Mouse (Mus musculus) hindbrain, embryonic 12.5 days (tissue): ENCODE data around the gene Gm4787. TPM values are rescaled to one million over a fixed set of nuclear protein-coding genes. Genes with fewer than 3 reads are reported as not detected.
"Not testable (repeated sequence)": the region's sequence is repeated elsewhere in the genome, so short reads cannot be mapped to it uniquely, and the experiment has no call there.

Source experiments
- ATAC-seq: fragments of 200-750 bp; cut with Nextera tagmentation; 2 replicates; pipeline ENCODE4 v1.8.0; 2017; ENCODE audit warnings: moderate TSS enrichment; ENCODE audit not compliant: low FRiP score
- H3K27ac ChIP-seq: fragments of 300-500 bp; sonication (generic); 2 replicates; pipeline ENCODE4 v1.5.1; 2016; ENCODE audit warnings: mild to moderate bottlenecking
- H3K27me3 ChIP-seq: fragments of 300-500 bp; sonication (generic); 2 replicates; pipeline ENCODE4 v1.6.1; 2016; ENCODE audit warnings: mild to moderate bottlenecking
- H3K36me3 ChIP-seq: fragments of 300-500 bp; sonication (generic); 2 replicates; pipeline ENCODE4 v1.6.1; 2016; ENCODE audit warnings: mild to moderate bottlenecking
- H3K4me1 ChIP-seq: fragments of 300-500 bp; sonication (generic); 2 replicates; pipeline ENCODE4 v1.6.1; 2016
- H3K4me2 ChIP-seq: fragments of 300-500 bp; sonication (generic); replicated peaks from 2 replicates; pipeline ENCODE4 v1.6.1; 2016; ENCODE audit warnings: mild to moderate bottlenecking
- H3K4me3 ChIP-seq: fragments of 300-500 bp; sonication (generic); 2 replicates; pipeline ENCODE4 v1.5.1; 2016; ENCODE audit warnings: mild to moderate bottlenecking
- H3K9ac ChIP-seq: fragments of 300-500 bp; sonication (generic); 2 replicates; pipeline ENCODE4 v1.6.1; 2016; ENCODE audit warnings: mild to moderate bottlenecking, moderate library complexity
- H3K9me3 ChIP-seq: fragments of 300-500 bp; sonication (generic); replicated peaks from 2 replicates; pipeline ENCODE4 v1.6.1; 2016; ENCODE audit warnings: mild to moderate bottlenecking
- WGBS: fragments of 180-500 bp; shearing (Covaris S2); methylation state at CpG from one replicate; pipeline ENCODE4 v1.1.7; 2016; 5-methylcytosine and 5-hydroxymethylcytosine counted together
- polyA plus RNA-seq: library from polyadenylated mRNA; unstranded; fragments of >200 nt; fragmentation: Nextera tagmentation; extraction: Ambion mirVana; gene quantifications from 2 replicates; pipeline ENCODE4 v1.2.1, GENCODE M21; 2016

Gene Gm4787
- 0.26 and 0.35 TPM in 2 replicates for polyA plus RNA-seq

DNA sequence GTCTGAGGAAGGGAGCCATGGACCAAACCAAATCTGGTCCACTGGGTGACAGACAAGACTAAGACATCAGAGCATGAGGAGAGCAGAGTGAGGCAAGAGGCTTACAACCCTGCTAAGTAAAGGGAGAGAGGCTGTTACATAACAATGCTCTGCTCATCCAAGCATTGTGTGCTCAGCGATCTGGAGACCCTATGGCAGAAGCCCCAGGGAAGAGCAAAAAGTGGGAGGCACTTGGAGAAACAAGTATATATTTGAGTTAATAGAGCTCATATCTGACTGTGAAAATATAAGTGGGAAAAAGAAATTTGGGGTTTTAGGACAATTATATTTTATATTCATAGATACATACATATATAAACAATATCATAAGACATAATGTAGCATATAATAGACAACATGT lies at the start of gene Gm4787:
Gene Gm4787 (minus strand): TSS at position 101 of the 400 bp plus-strand sequence.
- H3K4me2 ChIP-seq, H3K36me3 ChIP-seq, H3K4me1 ChIP-seq, H3K9ac ChIP-seq, H3K27me3 ChIP-seq, H3K27ac ChIP-seq, H3K9me3 ChIP-seq, ATAC-seq, H3K4me3 ChIP-seq: not testable (repeated sequence)
- WGBS: 60% methylated on average over 1 of the region's 1 CpGs

DNA sequence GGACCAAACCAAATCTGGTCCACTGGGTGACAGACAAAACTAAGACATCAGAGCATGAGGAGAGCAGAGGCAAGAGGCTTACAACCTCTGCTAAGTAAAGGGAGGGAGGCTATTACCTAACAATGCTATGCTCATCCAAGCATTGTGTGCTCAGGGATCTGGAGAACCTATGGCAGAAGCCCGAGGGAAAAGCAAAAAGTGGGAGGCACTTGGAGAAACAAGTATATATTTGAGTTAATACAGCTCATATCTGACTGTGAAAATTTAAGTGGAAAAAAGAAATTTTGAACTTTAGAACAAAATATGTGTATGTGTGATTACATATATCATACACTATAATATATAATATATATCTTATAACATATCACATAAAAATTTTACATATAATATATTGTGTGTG lies 42.6 kb upstream of the Gm4787 start, which contains the start of gene Adam4:
Gene Adam4 (minus strand): TSS at position 101 of the 400 bp plus-strand sequence.
- Histone ChIP-seq H3K4me3 (no peak within 1 kb of the TSS), H3K27me3 (no peaks in the 10 kb centered on the region), H3K36me3 (peaks cover 9% of the 10 kb centered on the region), H3K4me1 (no peaks in the 10 kb centered on the region), H3K4me2 (no peak within 1 kb of the TSS), H3K27ac (no peak within 1 kb of the TSS), H3K9me3 (peaks cover 12% of the 10 kb centered on the region), H3K9ac (no peak within 1 kb of the TSS)
- 93% methylated on average over 1 of the region's 1 CpGs for WGBS
- no peak for ATAC-seq

DNA sequence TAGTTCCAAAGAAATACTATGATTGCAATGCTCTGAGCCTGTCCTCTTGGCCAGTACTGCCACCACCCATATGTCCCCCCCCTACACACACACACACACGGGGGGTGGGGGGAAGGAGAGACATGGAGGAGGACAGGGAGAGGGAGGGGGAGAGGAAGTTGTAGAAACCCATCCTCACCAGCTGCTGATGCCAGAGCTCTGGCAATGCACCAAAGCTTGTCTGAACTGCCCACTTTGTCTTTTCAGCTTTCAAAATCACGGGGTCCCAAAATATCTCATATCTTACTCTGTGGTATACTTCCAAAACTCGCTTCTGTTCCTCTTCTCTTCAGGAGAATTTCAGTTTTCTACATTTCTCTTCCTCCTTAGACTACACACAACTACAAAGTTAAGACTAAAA lies 33.9 kb upstream of the Gm4787 start:
- H3K4me1 ChIP-seq: no peaks in the 10 kb centered on the region
- WGBS: 86% methylated on average over 3 of the region's 3 CpGs
- H3K4me3 ChIP-seq: no peak overlapping the region
- no peaks in the 10 kb centered on the region for H3K36me3 ChIP-seq
- H3K4me2 ChIP-seq: no peak overlapping the region
- H3K9me3 ChIP-seq: no peaks in the 10 kb centered on the region
- no peaks in the 10 kb centered on the region for H3K27me3 ChIP-seq
- ATAC-seq: no peak
- H3K9ac ChIP-seq: no peak overlapping the region
- H3K27ac ChIP-seq: no peak overlapping the region

DNA sequence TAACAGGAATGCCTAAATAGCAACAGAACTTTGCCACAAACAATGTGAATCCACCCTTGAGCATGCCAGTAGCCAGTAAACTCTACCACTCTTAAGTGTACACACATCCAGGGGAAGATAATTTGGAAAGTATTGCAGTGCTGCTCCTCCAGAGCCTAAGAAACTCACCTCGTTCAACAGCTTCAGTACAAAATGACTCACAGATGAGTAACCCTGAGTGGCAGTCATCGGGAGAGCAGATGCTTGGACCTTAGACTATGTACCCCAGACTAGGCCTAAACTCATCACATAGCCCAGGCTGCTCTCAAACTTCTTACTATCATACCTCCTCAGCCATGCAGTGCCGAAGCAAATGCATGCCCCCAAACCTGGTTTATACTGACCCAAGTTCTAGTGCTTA lies 29.7 kb upstream of the Gm4787 start:
- Histone ChIP-seq H3K36me3 (no peaks in the 10 kb centered on the region), H3K9ac (no peak overlapping the region), H3K4me1 (no peaks in the 10 kb centered on the region), H3K4me2 (no peak overlapping the region), H3K9me3 (no peaks in the 10 kb centered on the region), H3K4me3 (no peak overlapping the region), H3K27me3 (no peaks in the 10 kb centered on the region), H3K27ac (no peak overlapping the region)
- no peak for ATAC-seq
- WGBS: 90% methylated on average over 3 of the region's 3 CpGs

DNA sequence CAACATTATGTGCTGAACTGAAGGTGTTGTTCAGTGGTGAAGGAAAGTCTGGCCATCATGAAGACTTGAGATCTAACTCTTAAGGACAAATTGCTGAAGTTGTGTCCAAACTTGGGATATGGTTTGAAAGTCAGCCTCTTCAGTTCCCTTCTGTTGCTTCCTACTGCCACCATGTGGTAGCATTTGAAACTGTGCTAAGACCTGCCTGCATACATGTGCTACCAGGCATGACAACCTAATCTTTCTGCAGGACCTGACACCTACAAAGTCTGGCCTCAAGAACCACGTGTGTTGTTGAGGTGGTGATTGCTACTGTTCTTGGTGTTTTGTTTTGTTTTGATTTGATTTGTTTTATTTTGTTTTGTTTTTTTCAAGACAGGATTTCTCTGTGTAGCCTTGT lies 22.9 kb upstream of the Gm4787 start:
- no peak overlapping the region for H3K4me3 ChIP-seq
- H3K9me3 ChIP-seq: no peaks in the 10 kb centered on the region
- no peak for ATAC-seq

GRCm38 (mm10) chr12:81333841-81334240 lies 45.4 kb downstream of the Gm4787 start:
- 0 out of 2 replicates have a peak overlapping the region, but pooled peaks have one; percentile 84 for H3K9ac ChIP-seq
- WGBS: 69% methylated on average over 5 of the region's 5 CpGs

More for the DNA sequence above, 22.9 kb upstream of the Gm4787 start:
- Histone ChIP-seq H3K4me1 (no peaks in the 10 kb centered on the region), H3K36me3 (no peaks in the 10 kb centered on the region), H3K27me3 (no peaks in the 10 kb centered on the region), H3K27ac (no peak overlapping the region), H3K4me2 (no peak overlapping the region), H3K9ac (no peak overlapping the region)
- WGBS: 26% methylated on average over 1 of the region's 1 CpGs

GRCm38 (mm10) chr12:81332875-81333421 lies 46.3 kb downstream of the Gm4787 start, which contains the start of gene Slc8a3:
TSS of gene Slc8a3 (minus strand) at chr12:81333180.
- peaks cover 10% of the 10 kb centered on the region for H3K4me1 ChIP-seq
- H3K36me3 ChIP-seq: no peaks in the 10 kb centered on the region
- peak; percentile 81 for ATAC-seq
- H3K4me3 ChIP-seq: peak within 1 kb of the TSS; percentile 63
- no peaks in the 10 kb centered on the region for H3K9me3 ChIP-seq
- peak within 1 kb of the TSS; percentile 84 for H3K9ac ChIP-seq
- peak within 1 kb of the TSS; percentile 82 for H3K27ac ChIP-seq
- peak within 1 kb of the TSS; percentile 96 for H3K4me2 ChIP-seq
- H3K27me3 ChIP-seq: peaks cover 21% of the 10 kb centered on the region
- WGBS: 0% methylated on average over 38 of the region's 47 CpGs

More at GRCm38 (mm10) chr12:81333841-81334240, 45.4 kb downstream of the Gm4787 start:
- Histone ChIP-seq H3K27ac (no peak overlapping the region), H3K4me1 (peaks cover 10% of the 10 kb centered on the region), H3K36me3 (no peaks in the 10 kb centered on the region), H3K4me2 (peak overlapping the region; percentile 96), H3K9me3 (no peaks in the 10 kb centered on the region), H3K27me3 (peaks cover 21% of the 10 kb centered on the region), H3K4me3 (peak overlapping the region; percentile 63)
- no peak for ATAC-seq

DNA sequence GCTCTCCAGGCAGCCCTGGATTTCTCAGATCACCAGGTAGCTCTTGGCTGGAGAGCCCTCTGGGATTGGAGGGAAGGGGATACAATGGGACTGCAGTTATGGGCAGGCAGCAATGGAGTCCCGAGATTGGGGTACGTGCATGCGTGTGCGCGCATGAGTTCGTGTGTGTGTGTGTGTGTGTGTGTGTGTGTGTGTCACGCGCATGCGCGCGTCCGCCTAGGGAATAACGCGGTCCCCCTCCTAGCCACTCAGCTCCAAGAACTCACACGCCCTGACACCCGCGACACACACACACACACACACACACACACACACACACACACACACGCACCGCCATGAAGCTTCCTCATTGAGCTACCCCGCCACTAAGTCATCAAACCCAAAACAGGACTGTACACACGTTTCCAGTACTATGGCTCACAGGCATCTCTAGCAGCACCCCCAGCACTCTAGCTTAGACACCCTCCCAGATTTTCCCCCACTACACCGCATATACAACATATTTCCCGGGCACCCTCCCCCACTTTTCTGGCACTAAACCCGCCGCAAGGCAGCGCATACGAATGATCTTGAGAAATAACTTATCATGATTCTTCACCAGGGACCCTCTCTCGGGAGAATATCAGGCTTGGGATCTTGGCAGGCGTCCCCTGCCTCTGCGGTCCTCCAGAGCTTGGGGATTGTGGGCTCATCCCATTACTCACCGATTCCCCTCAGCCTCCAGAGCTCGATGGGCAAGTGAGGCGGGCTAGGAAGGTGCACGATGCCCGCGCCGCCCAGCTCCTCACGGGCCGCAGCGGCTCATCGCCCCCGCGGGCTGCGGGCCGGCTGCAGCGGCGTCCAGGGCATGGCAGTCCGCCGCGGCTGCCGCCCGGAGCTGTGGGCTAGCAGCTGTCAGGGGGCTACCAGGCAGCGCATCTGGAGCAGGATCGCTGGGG lies 47.1 kb downstream of the Gm4787 start:
- no peaks in the 10 kb centered on the region for H3K36me3 ChIP-seq
- H3K4me3 ChIP-seq: peak overlapping the region; percentile 63
- WGBS: 1% methylated on average over 45 of the region's 54 CpGs
- H3K4me2 ChIP-seq: peak overlapping the region; percentile 96
- ATAC-seq: peak; percentile 75
- no peaks in the 10 kb centered on the region for H3K9me3 ChIP-seq
- H3K27me3 ChIP-seq: peaks cover 21% of the 10 kb centered on the region
- H3K27ac ChIP-seq: peak overlapping the region; percentile 82
- H3K9ac ChIP-seq: peak overlapping the region; percentile 84
- peaks cover 10% of the 10 kb centered on the region for H3K4me1 ChIP-seq

DNA sequence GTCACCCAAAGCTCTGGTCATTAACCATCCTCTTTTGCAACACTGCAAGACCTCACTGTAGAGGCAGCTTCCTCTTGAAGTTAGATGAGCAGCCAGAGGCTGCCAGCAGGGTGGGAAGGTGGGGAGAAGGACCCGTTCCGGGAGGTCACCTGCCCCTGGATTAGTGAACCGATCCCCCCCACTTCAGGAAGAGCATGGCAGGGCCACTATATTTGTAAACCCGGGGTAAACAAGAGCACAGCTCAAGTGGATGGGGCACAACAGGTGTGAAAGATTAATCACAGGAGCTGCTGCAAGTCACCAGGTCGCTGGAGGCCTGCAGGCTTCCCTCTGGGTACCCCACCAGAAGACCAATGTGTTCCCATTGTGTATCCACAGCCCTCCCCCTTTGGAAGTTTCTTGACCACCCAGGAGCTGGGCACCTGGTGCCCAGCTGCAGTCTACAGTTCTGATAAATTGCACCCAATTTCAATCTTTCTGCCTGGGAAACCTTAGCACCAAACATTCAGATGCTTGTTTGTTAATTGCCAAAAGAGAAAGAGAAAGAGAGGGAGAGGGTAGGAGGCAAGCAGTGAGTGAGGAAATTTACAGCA lies 48.1 kb downstream of the Gm4787 start:
- Histone ChIP-seq H3K4me1 (peaks cover 10% of the 10 kb centered on the region), H3K9me3 (no peaks in the 10 kb centered on the region), H3K9ac (no peak overlapping the region; the same call in none of the 2 replicates), H3K27ac (no peak overlapping the region), H3K4me3 (peak overlapping the region; percentile 63; the same call in 1 of the 2 replicates), H3K27me3 (peaks cover 21% of the 10 kb centered on the region), H3K36me3 (no peaks in the 10 kb centered on the region), H3K4me2 (peak overlapping the region; percentile 96; the same call in 1 of the 2 replicates)
- ATAC-seq: no peak
- WGBS: 45% methylated on average over 5 of the region's 5 CpGs

Other genes with a start within 250 kb of the Gm4787 start
- 3.4 and 3.5 TPM in 2 replicates for gene Slc8a3, start 46.3 kb downstream of the Gm4787 start, polyA plus RNA-seq
- 0.48 and 0.97 TPM in 2 replicates for gene Adam4, start 42.5 kb upstream of the Gm4787 start, polyA plus RNA-seq
- 127 and 138 TPM in 2 replicates for gene Cox16, start 105.7 kb upstream of the Gm4787 start, polyA plus RNA-seq
- gene Gm20498, start 153.4 kb upstream of the Gm4787 start, polyA plus RNA-seq: 26.9 and 27.5 TPM in 2 replicates
- gene Synj2bp, start 153.4 kb upstream of the Gm4787 start, polyA plus RNA-seq: 34.0 and 39.4 TPM in 2 replicates
- gene Adam21, start 189.0 kb upstream of the Gm4787 start, polyA plus RNA-seq: 0.67 and 0.70 TPM in 2 replicates
- gene Med6, start 215.5 kb upstream of the Gm4787 start, polyA plus RNA-seq: 62.1 and 65.5 TPM in 2 replicates